Mouse (Mus musculus): ENCODE results near the gene Dgkz. TPM values are rescaled to one million over a fixed set of nuclear protein-coding genes. Genes with fewer than 3 reads are reported as not detected.

The Dgkz gene
- total RNA-seq, 2 experiments from 2014 or later = 64.4 to 72.1 TPM

DNA sequence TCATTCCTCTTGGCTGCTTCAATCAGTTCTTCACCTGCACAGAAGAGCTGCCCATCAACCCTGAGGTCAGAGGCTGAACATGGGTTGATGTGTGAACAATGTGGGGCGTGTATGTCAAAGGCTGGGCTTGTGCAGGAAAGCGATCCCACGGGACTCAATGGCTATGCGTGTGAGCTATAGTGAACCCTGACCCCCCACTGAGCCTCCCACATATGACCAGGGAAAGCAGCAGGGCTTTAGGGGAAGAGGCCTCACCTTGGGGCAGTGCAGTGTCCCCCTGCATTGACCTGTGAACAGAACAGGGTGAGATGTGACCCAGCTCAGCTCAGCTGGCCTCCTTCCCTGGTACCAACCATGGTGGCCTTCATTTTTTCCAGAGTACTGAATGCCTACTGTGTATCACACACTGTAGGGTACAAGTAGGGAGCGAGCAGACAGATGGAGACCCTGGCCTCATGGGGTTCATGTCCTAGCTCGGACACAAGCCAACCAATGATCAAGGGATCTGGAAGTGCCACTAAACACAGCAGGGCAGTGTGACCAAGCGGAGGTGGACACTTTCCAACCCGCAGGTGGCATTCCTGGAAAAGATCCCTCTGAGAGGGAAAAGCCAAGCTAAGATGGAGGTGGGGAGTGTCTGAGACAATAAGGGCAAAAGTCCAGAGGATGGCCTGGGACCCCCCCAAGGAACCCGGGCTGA, 40.7 kb downstream of the Dgkz start:
- no peak for DNase-seq

DNA sequence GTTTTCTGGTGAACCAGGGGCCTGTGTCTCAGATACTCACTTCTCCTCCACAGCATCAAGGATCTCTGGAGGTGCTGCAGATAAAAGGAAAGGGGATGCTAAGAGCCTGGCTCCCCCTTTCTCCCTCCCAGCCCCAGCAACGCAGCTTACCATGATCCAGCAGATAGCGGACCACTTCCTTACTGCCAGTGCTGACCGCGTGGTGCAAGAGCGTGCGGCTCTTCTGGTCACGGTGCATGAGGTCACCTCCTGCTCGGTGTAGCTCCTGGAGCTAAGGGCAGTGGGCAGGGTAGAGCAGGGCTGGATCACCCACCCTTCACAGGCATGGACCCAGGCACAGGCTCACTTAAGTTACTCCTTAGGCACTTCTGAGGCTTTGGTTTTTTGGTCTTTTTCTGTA, 41.6 kb downstream of the Dgkz start:
- no peak for DNase-seq

DNA sequence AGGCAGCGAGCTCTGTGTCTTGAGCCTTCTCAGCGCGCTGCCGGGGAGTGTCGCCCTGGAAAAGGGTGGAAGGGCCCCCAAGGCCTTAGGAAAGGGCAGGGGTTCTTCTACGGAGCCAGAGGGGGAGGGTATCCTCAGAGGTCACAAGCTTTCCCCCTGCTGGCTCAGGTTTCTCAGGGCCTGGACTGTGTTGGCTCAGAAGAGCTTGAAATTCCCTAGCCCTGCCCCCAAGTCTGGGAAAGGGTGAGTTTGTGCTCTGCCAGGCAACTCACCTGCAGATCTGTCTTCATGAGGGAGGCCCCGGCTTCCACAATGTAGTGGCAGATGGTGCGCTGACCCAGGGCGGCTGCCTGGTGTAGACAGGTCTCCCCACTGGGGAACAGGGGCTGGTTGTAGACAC, 42.2 kb downstream of the Dgkz start:
- no peak for DNase-seq

DNA sequence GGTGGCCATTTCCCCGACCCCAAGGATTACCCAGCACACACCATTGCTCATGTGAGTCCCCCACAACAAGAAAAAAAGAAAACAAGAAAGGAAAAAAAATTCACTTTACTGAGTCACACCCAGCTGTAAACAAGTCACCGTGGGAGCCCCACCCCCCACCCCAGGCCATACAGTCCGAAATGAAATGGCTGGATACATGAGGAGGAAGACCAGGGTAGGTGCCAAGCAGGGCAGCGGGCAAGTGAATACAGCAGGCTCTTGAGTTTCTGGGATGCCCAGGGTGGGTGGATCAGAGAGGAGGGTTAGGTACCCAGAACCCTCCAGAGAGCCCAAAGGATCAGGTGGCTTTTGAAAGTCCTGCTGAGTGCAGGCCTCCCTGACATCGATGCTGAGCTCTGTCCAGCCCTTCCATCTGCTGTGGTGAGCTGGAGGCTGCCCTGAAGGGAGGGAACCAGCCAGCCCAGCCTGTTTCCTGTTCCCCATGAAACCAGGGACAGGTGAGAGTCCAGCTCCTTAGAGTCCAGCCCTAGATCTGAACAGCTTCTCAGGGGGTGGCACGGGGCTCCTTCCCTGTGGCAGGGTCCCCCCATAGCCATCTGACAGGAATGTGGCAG, 42.8 kb downstream of the Dgkz start:
- no peak for DNase-seq

DNA sequence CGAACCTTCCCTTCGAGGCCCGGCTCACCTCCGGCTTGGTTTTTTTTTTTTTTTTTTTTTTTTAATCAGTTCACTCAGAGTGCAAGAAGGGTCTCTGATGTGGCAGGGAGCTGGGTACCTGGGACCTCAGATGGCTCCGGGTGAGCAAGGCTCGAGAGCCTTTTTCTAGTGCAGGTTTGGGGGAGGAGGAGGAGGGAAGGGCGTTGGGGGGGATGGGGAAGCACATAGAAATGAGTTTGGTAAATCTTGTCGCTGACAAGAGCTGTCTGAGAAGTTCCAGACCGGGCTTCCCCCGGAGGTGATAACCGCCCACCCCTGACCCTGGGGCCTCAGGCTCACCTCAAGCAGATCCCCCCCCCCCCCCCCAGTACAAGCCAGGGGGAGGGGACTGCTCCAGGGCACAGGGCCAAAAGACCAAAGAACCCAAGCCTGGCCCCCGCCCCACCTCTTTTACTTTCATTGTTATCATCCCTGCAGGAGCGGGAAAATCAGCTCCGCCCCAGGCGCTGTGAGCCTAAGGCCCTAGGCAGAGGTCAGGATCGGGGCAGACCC, 43.4 kb downstream of the Dgkz start, which contains the start of gene Mdk:
Gene Mdk (minus strand): TSS at position 138 of the 552 bp plus-strand sequence.
- DNase-seq = no peak

DNA sequence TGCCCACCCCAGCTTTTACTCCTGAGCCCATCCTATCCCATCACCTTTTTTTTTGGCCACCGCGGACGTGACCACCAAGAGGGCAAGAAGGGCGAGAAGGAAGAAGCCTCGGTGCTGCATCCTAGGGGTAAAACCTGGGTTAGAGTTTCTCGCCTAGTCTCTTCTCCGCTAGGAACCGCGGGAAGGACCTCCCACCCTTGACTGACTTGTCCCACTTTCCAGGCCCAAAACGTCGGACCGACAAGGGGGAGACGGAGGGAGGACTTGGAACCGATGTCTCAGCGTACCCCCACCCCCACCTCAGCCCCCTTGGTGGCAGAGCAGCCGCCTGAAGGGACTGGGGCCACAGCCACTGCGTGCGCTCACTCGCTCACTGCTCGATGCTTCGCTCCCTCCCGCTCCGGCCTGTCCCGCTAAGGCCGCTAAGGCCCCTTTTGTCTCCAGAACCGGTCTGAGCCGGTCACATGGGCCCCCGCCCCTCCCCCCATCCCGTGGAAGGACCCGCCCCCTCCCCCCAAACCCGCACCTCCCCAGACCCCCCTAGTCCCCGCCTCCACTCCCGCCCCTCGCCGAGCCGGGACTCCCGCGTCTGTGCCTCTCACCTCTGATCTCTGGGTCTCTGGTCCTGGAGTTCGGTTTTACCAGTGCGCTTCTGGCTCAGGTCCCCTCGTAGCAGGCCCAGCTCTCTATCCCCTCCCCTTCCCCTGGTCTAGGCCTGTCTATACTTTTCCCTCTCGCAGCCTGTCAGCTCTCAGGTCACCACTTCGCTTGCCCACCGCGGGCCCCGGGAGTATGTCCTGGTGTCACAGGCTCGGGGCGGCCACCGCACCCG, 44.1 kb downstream of the Dgkz start:
- peak; percentile 48 for DNase-seq

DNA sequence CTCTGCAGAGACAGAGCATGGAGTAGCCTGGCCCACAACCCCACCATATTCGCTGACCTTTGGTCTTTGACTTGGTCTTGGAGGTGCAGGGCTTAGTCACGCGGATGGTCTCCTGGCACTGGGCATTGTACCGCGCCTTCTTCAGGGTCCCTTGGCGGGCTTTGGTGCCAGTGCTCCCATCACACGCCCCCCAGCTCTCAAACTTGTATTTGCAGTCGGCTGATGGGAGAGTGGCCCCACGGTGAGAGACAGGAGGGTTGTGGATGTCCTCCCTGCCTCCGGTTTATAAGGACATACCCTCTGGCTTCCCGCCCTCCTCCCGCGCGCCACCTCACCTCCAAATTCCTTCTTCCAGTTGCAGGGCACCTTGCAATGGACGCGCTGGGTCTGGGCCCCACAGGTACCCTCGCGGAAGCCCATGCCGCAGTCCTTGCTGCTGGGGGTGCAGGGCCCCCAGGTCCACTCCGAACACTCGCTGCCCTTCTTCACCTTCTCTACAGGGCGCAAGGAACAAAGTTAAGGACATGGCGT, 44.8 kb downstream of the Dgkz start:
- no peak for DNase-seq

DNA sequence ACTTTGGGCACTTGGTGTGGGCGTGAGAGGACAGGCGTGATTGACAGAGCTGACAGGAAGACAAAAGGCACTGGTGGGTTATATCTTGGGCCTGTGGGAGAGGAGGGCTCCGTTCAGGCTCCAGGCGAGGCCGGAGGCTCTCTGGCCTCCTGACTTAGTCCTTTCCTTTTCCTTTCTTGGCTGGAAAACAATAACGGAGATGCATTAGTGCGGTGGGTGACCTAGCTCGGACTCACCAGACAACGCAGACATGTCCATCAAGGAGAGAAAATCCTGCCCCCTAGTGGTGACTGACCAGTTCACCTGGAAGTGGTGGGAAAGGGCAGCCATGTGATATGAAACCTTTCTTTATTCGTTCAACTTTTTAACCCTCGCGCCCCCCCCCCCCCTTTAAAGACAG, 45.7 kb downstream of the Dgkz start:
- peak; percentile 79 for DNase-seq

DNA sequence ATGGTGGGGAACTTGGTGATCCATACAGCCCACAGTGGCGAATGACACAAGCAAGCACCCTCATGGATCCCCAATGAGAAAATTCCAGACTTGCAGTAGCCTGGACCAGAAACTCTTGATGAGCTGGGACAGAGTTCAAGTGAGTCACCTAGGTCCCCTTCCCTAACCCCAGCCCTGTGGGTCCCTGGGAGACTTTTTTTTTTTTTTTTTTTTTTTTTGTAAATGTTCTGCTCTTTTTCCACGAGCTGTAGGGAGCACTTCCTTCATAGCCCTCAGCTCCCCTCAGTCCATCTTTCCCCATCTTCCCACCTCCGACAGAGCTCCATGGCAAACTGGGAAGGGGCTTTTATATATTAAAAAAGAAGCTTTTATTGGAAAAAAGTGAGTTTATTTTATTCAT, 46.2 kb downstream of the Dgkz start:
- no peak for DNase-seq

DNA sequence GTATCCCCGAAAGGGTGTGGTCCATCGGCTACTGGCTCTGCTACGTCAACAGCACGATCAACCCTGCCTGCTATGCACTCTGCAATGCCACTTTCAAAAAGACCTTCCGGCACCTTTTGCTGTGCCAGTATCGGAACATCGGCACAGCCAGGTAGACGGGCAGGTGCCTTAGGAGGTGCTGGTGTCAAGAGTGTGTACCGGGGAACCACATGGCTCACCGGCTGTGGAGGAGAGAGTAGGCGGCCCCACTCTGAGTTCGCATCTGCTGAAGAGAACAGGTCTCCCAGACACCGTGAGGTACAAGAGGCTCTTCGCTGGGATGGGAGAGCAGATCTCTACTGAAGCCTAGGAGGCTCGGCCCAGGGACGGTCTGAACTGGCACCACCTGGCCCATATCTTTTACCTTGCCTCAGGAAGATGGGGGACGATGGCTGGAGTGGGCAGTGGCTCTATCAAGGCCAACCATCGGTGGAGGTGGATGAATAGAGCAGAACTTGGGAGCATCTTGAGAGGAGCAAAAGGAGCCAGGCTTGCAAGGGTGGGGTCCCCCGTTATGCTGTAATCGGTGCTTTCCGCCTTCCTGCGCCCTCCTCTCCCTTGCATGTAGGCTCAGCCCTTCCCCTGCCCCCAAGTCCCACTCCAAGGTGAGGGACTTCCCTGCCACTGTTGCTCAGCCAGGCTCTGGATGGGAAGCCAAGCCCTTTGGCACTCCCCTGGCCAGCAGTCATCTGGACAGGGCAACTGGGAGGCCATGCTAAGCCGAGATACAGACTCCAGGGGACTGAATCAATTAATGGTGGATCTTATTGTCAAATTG, 46.9 kb downstream of the Dgkz start:
- DNase-seq = no peak

DNA sequence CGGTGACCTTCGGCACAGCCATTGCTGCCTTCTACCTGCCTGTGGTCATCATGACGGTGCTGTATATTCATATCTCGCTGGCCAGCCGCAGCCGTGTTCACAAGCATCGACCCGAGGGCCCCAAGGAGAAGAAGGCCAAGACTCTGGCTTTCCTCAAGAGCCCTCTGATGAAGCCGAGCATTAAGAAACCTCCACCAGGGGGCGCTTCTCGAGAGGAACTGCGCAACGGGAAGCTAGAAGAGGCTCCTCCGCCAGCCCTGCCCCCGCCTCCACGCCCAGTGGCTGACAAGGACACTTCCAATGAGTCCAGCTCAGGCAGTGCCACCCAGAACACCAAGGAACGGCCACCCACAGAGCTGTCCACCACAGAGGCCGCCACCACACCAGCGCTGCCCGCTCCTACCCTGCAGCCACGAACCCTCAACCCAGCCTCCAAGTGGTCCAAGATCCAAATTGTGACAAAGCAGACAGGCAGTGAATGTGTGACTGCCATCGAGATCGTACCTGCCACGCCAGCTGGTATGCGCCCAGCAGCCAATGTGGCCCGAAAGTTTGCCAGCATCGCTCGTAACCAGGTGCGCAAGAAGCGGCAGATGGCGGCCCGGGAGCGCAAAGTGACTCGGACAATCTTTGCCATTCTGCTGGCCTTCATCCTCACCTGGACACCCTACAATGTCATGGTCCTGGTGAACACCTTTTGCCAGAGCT, 47.7 kb downstream of the Dgkz start:
- peak; percentile 88 for DNase-seq

DNA sequence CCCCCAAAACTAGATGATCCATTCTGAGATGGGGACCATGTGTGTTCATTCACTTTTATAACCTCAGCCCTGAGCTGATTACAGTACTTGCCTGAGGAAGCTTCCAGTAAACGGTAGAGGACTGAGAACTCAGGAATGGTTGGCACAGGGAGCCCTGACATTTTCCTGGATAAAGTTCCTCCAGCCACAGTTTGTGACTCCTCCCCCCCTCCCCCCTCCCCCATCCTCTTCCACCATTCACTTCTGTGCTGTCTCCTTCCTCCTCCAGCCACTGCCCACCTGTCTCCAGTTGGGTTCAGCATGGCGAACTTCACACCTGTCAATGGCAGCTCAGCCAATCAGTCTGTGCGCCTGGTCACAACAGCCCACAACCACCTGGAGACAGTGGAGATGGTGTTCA, 48.7 kb downstream of the Dgkz start, which contains the start of gene Chrm4:
Gene Chrm4 (plus strand): TSS at position 301 of the 400 bp plus-strand sequence.
- no peak for DNase-seq

DNA sequence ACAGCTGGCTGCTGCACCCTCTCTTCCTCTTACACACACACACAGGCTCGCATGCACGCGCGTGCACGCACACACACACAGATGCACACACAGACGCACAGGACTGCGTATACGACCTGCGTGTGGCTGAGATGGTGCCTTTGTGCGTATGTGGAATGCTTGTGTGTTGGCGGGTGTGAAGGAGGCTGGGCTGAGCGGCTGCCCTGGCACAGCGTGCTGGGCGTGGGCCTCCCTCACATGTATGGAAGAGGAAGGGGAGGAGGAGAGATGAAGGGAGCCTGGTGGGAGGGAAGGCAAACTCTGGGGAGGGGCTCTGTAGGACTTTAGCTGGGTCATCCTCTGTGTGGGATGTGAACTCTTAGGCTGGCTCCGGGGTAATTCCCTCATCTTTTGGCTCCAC, 50.2 kb downstream of the Dgkz start:
- DNase-seq = no peak

DNA sequence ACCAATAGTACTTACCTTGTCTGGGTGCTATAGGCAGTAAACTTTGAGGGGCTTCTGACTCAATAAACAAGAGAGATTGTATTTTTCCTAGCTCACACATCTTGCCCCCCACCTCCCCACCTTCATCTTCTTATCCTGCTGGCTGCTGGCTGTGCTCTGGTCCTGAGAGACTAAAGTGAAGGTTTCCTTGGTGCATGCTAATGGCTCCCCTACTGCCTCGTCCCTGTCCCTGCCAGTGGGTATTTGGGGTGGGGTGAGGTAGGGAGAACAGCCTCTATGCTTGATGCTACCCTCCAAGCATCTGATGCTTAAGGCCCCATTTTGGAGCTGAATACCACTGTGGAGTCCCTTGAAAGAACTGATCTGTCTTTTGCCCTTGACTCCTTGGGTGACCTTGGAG, 50.9 kb downstream of the Dgkz start:
- no peak for DNase-seq

DNA sequence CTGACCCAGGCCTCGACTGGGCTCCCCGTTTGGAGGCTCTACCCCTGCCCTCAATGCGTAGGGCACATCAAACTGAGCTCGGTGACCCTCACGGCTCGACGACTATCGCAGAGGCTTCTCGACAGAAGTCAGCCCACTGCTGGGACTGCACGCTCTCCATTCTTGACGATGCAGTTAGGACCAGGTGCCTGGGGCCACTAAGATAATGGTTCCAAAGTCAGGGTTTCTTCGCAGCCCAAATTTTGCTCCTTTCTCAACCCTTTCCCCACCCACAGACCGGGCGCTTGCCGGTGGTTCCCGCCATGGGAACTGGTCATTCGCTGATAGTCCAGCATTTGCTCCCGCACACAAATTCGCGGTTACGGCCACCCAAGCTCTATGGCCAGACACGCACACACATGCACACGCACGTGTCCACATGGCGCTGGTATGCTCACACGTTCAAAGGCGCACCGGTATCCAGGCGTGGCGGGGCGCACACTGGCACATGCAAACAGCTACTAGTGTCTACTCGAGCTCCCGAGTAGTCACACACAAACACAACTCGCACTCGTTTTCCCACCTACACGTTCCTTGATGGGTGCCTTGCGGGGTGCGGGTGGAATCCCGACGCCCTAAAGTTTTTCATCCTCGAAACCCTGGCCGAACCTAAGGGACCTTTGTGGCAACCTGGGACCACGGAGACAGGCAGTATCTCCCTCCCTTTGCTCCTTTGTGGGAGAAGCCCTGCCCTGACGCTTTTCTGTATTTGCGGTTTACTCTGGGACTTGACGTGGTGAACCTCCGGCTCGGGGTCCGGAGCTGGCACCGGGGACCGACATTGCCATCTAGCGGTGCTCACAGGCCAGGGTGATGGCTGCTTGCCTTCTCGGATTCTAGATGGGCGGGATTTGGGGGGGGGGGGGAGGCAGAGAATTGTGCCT, 52.0 kb downstream of the Dgkz start:
- DNase-seq = peak; percentile 84

DNA sequence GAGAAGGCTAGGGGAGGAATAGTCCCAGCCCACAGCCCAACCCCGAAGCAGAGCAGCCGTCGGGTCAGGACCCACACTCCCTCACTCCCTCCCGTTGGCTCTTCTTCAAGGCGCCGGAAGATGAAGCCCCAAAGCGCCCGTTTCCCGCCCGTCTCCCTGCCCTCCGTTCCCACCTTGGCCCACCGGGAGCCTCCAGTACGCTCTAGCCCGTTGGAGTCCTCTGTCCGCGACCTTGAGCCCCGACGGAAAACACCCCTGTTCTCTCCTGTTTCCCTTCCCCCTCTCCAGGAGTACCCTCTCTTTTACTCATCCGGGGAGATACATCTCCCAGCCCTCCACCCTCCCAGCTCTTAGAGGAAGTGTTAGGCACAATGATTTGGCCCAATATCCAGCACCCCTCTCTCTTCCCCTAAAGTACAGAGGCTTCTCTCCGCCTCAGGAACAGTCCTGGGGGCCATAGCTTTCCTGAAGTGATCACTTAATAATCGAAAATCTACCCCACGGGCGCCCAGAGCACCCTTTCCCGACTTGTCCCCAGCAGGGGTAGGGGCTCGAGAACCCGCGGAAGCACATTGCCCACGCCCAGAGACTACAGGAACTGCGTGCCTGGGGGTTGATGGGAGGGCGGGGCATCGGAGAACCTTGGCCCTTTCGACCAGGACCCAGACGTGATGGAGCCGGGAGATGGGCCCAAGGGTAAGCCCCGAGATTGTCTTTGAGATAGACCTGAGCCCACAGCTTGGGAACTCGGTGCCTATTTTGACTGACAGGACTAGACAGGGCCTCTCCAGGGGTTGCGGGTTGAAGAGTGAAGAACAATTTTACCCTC, 52.9 kb downstream of the Dgkz start:
- DNase-seq = no peak

DNA sequence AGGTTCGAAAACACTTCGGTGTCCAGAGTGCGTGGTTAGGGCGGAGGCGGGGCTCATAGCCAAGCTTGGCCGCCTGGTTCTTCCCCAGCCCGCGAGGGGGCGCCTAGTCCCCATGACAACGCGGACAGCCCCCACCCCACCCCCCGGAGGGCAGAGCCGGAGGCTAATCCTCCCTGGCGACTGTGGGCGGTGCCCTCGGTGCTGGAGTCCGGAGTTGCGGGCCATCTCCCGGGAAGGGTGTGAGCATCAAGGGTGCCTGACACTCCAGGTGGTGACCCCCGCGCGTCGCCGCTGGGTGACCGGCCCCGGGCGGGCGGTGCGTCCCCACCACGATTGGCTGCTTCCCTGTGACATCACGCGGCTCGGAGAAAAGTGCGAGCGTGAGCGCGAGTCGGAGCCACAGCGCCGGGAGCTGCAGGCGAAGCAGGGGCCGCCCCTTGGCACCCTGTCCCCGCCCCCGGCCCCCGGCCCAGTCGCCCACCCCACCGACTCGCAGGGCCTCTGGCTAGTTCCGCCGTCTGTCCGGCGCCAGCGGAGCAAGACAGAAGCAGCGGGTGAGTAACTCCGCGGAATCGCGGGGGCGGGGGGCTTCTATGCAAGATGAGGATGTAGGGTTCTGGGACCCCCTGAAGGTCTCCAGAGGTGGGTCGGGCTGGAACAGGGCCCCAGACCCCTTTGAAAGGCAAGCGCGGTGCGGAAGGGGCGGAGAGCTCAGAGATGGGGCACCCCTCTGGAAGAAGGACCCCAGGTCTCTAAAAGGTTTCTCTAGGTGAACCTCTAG, 53.7 kb downstream of the Dgkz start:
- DNase-seq = peak; percentile 71

DNA sequence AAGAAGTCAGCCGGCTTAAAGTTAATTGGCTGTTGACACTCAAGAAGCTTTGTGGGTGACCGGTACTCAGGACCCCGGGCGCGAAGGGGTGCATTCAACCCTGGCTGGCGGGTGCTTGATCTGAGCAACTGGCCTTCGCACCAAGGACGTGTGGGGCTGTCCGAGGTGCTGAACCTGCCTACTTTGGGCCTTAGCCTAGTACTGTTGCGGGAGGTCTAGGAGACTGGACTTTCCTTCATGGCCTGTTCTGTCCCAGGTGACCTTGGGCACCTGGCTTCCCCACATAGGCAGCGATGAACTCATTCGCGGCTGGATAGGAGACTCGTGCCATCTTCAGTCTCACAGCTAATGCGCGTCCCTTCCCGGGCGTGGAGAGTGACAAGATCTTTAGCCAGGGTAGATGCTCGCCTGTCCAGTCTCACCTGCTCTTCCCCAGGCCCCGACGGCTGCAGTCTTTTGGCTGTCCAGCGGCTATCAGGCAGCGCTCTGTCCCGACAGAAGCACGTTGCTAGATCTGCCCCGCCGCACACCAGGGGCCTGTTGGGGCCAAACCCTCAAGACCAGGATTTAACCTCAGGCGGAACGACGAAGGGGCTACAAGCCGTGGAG, 54.4 kb downstream of the Dgkz start:
- peak; percentile 90 for DNase-seq
